Mouse (Mus musculus): ENCODE data around the gene Pip5k1b. TPM values are rescaled to one million over a fixed set of nuclear protein-coding genes. Genes with fewer than 3 reads are reported as not detected.

The Pip5k1b gene
- total RNA-seq, 1 experiment from 2014 or later, result 13.7 TPM

GRCm38 (mm10) chr19:24336370-24337076, 219.1 kb downstream of the Pip5k1b start:
- peak in 1 of 2 experiments; percentile 42; a peak in 1 of 4 replicates for ATAC-seq (replicated peaks in 1 of 2; ENCODE audit: insufficient read depth in 1 of 2, low FRiP score in 2 of 2, low TSS enrichment in 1 of 2, low read depth in 1 of 2, poor library complexity in 2 of 2, severe bottlenecking in 2 of 2)

DNA sequence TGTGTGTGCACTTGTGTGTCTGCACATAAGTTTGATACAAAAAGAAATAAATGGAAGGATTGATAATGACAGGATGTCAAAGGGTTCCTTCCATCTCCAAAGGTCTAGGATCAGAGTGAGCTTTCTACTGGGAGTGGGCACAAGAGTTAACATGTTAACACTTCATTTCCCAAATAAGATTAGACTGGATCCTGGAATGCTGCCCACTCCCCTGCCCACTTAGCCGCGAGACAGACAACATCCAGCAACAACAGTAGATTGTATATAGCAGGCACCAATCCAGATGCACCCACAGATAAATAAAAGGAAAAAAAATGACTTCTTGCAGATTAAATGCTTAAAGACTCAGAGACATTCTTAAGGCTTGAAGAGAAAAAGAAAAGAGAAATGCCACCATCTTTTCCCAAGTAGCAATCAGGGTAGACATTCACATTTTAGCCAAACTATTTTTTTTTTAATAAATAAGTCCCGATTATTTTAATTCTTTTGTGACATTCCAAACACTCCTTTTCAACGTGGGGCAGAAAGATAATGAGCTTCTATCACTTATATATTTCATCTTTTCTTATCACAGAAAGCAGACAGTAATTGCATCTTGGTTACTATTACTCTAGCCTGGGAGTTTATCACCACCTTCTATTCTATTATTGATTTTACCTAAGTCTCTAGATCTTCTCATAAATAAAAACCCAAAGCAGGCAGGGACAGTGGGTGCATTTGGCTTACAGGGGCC, 219.9 kb downstream of the Pip5k1b start:
- ATAC-seq (replicated peaks in 1 of 2; ENCODE audit: insufficient read depth in 1 of 2, low FRiP score in 2 of 2, low TSS enrichment in 1 of 2, low read depth in 1 of 2, poor library complexity in 2 of 2, severe bottlenecking in 2 of 2), result no peak

- no peak for ATAC-seq (replicated peaks in 1 of 2; ENCODE audit: insufficient read depth in 1 of 2, low FRiP score in 2 of 2, low TSS enrichment in 1 of 2, low read depth in 1 of 2, poor library complexity in 2 of 2, severe bottlenecking in 2 of 2)
Measured at GRCm38 (mm10) chr19:24332956-24333355, 222.7 kb downstream of the Pip5k1b start.

DNA sequence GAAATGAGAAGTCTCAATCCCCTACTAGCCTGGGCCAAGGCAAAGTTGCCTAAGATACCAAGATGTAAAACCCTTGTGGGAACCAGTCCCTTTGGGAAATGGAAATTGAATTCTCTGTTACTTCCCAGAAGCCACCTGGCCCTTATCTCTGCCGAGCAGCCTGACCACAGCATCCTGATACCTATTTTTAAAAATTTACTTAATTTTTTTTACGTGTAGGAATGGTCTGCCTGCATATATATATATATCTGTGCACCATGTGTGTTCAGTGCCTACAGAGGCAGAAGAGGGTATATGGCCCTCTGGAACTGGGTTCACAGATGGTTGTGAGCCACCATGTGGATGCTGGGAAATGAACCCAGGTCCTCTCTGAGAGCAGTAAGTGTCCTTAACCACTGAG, 224.4 kb downstream of the Pip5k1b start:
- 0 out of 4 replicates have a peak, but pooled peaks of 1 of the 2 experiments have one; percentile 53 for ATAC-seq (replicated peaks in 1 of 2; ENCODE audit: insufficient read depth in 1 of 2, low FRiP score in 2 of 2, low TSS enrichment in 1 of 2, low read depth in 1 of 2, poor library complexity in 2 of 2, severe bottlenecking in 2 of 2)

- no peak for ATAC-seq (replicated peaks in 1 of 2; ENCODE audit: insufficient read depth in 1 of 2, low FRiP score in 2 of 2, low TSS enrichment in 1 of 2, low read depth in 1 of 2, poor library complexity in 2 of 2, severe bottlenecking in 2 of 2)
Measured at GRCm38 (mm10) chr19:24330366-24330765, 225.3 kb downstream of the Pip5k1b start.

- ATAC-seq (replicated peaks in 1 of 2; ENCODE audit: insufficient read depth in 1 of 2, low FRiP score in 2 of 2, low TSS enrichment in 1 of 2, low read depth in 1 of 2, poor library complexity in 2 of 2, severe bottlenecking in 2 of 2), result no peak
Measured at GRCm38 (mm10) chr19:24327921-24328320, 227.8 kb downstream of the Pip5k1b start.

DNA sequence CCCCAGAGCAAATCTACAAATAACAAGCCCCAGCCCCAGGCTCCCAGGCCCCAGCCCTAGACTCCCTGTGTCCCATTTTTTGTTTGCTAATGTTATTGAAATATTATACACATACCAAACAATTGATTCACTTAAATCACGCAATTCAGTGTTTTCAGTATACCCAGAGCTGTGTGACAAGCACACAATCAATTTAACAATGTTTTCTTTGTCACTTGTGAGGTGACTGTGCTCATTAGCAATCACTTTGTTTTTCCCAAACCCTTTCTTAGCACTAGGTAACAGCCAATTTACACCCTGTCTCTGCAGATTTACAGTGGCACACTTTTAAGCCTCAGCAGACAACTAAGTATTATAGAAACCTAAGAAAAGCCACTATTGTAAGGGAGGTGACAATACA, 228.7 kb downstream of the Pip5k1b start:
- no peak for ATAC-seq (replicated peaks in 1 of 2; ENCODE audit: insufficient read depth in 1 of 2, low FRiP score in 2 of 2, low TSS enrichment in 1 of 2, low read depth in 1 of 2, poor library complexity in 2 of 2, severe bottlenecking in 2 of 2)

- ATAC-seq (replicated peaks in 1 of 2; ENCODE audit: insufficient read depth in 1 of 2, low FRiP score in 2 of 2, low TSS enrichment in 1 of 2, low read depth in 1 of 2, poor library complexity in 2 of 2, severe bottlenecking in 2 of 2), result no peak
Measured at GRCm38 (mm10) chr19:24325692-24326091, 230.0 kb downstream of the Pip5k1b start.

DNA sequence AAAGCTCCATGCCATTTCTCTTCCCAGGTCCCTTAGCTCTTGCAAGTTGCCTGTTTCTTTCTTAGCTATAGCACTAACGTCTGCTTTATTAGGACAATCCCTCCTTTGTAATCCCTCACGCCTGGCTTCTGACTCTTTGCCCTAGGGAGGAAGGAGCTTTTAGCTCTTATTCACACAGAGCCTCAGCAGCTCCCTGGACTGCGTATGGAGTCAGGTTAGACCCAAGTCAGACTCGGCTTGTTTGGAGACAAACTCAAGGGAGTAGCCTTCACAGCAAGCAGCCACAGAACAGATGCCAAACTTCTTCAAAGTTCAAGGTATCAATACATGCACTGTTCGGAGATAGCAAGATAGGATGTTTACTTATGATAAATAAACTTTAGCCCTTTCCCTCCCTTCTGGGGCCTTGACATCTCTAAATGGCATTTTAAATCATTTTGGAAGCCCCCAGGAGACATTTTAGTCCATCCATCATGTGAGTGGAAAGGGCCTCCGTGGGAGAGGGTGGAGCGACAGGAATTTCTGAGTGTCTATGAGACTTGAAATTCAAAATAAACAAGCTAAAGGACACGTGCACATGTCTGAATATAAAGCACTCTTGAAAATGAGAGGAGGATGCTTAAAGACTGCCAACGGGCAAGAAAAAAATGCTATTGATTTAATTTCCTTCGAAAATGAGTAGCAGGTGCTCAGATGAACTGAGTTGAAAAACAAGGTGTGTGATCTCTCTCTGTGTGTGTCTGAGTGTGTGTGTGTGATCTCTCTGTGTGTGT, 231.6 kb downstream of the Pip5k1b start:
- ATAC-seq (replicated peaks in 1 of 2; ENCODE audit: insufficient read depth in 1 of 2, low FRiP score in 2 of 2, low TSS enrichment in 1 of 2, low read depth in 1 of 2, poor library complexity in 2 of 2, severe bottlenecking in 2 of 2), result no peak

- no peak for ATAC-seq (replicated peaks in 1 of 2; ENCODE audit: insufficient read depth in 1 of 2, low FRiP score in 2 of 2, low TSS enrichment in 1 of 2, low read depth in 1 of 2, poor library complexity in 2 of 2, severe bottlenecking in 2 of 2)
Measured at GRCm38 (mm10) chr19:24321900-24322311, 233.8 kb downstream of the Pip5k1b start.

DNA sequence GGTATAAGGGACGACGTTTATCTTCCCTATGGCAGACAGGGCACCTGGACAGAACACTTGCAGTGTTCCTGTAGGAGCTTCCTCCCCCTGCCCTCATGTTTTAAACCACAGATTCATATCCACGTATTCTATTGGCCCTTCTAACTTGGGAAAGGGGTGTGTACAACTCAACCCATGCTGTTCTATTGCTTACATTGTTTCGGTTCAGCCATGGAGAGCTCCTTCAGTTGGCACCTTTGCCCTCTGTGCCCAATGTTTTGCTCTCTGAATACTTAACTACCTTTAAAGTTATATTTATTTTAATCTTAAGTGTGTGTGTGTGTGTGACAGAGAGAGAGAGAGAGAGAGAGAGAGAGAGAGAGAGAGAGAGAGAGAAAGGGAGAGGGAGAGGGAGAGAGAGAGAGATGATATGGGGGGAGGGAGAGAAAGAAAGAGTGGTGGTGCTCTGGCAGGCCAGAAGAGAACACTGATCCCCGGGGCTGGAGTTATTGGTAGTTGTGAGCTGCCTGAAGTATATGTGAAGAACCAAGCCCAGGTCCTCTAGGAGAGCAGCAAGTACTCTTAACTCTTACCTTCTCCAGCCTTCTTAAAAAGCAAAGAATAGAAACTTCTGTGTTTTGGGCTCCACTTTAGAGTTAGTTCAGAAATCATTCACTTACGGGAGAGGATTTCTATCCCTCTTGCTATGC, 234.3 kb downstream of the Pip5k1b start:
- no peak for ATAC-seq (replicated peaks in 1 of 2; ENCODE audit: insufficient read depth in 1 of 2, low FRiP score in 2 of 2, low TSS enrichment in 1 of 2, low read depth in 1 of 2, poor library complexity in 2 of 2, severe bottlenecking in 2 of 2)

- no peak for ATAC-seq (replicated peaks in 1 of 2; ENCODE audit: insufficient read depth in 1 of 2, low FRiP score in 2 of 2, low TSS enrichment in 1 of 2, low read depth in 1 of 2, poor library complexity in 2 of 2, severe bottlenecking in 2 of 2)
Measured at GRCm38 (mm10) chr19:24318172-24318571, 237.5 kb downstream of the Pip5k1b start.

- ATAC-seq (replicated peaks in 1 of 2; ENCODE audit: insufficient read depth in 1 of 2, low FRiP score in 2 of 2, low TSS enrichment in 1 of 2, low read depth in 1 of 2, poor library complexity in 2 of 2, severe bottlenecking in 2 of 2), result no peak
Measured at GRCm38 (mm10) chr19:24317731-24318130, 237.9 kb downstream of the Pip5k1b start.

DNA sequence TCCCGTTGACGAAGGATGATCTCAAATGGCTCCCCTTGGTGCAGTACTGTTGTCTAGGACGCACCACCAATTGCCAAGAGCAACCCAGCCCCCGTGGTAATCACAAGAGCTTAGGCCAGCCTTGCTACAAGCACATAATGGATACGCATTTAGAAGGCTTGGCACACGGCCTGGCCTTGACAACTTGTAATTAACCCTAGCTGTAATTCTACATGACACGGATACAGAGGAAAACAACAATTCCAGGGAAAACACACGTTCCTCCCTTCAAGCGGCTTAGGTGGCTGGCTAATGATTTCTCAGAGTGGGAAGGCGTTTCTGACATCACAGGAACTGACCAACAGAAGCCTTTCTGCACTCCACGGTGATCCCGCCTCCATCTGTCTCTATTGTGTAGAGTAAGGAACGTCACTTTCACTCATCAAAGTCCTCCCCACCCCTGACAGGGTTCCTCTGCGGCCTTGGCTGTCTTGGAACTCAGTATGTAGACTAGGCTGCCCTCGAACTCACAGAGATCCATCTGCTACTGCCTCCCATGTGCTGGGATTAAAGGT, 238.6 kb downstream of the Pip5k1b start:
- ATAC-seq (replicated peaks in 1 of 2; ENCODE audit: insufficient read depth in 1 of 2, low FRiP score in 2 of 2, low TSS enrichment in 1 of 2, low read depth in 1 of 2, poor library complexity in 2 of 2, severe bottlenecking in 2 of 2), result no peak

DNA sequence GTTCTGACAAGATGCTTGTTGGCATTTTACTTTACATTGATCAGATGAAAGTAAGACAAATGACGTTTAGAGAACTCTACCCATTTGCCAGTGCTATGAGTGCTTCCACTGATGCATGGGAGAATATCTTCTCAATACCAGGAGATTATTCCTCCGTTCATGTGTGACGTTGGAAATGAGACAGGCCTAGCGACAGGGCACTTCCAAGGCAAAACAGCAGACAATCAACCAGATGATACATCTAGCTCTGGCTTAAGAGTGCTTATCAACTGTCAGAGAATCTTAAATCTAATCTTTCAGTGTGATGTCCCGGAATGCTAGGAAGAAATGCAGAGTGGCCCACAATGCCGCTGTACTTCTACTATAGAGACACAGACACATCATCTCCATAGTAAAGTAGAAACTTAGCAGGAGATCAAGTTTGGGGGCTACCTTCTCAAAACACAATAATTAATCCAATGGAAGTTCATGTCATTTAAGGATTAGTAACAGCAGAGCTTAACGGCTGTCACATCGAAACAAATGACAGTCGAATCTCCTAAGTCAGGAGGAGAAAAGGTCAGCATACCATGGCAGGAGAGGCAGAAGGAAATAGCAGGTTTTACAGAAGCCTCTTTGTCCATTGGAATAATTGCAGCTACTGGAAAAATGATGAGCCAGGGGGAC, 239.5 kb downstream of the Pip5k1b start:
- ATAC-seq (replicated peaks in 1 of 2; ENCODE audit: insufficient read depth in 1 of 2, low FRiP score in 2 of 2, low TSS enrichment in 1 of 2, low read depth in 1 of 2, poor library complexity in 2 of 2, severe bottlenecking in 2 of 2), result no peak

- no peak for ATAC-seq (replicated peaks in 1 of 2; ENCODE audit: insufficient read depth in 1 of 2, low FRiP score in 2 of 2, low TSS enrichment in 1 of 2, low read depth in 1 of 2, poor library complexity in 2 of 2, severe bottlenecking in 2 of 2)
Measured at GRCm38 (mm10) chr19:24315234-24315633, 240.4 kb downstream of the Pip5k1b start.

GRCm38 (mm10) chr19:24314676-24315075, 241.0 kb downstream of the Pip5k1b start:
- no peak for ATAC-seq (replicated peaks in 1 of 2; ENCODE audit: insufficient read depth in 1 of 2, low FRiP score in 2 of 2, low TSS enrichment in 1 of 2, low read depth in 1 of 2, poor library complexity in 2 of 2, severe bottlenecking in 2 of 2)
